Mouse (Mus musculus) colon, adult 2 months (tissue): ENCODE data around the gene Dcakd. TPM values are rescaled to one million over a fixed set of nuclear protein-coding genes. Genes with fewer than 3 reads are reported as not detected.

Source experiments
- polyA plus RNA-seq: library from polyadenylated mRNA; depleted of rRNA; stranded (reverse); fragments of >200 nt; gene quantifications from 2 replicates; pipeline ENCODE4 v1.2.3, GENCODE M21; 2012; rRNA removed

The Dcakd gene
- 53.7 and 68.5 TPM in 2 replicates for polyA plus RNA-seq

DNA sequence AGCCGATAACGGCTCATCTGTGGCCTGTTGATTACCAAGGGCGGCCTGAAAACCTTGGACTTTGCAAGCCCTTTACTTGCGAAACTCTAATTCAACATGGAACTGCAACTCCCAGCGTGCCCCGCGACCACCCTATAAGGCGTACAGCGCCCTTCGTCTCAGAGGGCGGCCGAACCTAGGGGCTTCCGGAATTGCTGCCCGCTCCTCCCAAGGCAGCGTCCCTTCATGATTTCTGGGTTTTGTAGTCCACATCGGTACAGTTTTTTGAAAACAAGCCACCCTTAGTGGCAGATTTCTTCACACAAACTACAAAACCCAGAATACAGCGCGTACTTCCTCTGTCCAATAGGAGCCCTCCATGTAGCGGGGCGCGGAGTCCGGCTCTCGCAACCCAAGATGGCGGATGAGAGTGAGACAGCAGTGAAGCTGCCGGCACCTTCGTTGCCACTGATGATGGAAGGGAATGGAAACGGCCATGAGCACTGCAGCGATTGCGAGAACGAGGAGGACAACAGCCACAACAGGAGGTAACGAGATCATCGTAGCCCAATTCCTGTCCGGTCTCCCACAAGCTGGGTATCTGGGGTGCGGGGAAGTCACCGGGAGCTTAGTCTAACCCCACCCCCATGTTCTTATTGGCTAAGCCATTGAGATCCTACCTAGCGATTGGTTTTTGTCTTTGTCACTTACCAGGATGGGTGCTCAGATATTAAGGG is at the start of gene Dcakd, which contains the start of gene Nmt1:
Dcakd (minus strand) TSS at position 158 of the 716 bp plus-strand sequence.
Nmt1 (plus strand) TSS at position 15 of the 716 bp plus-strand sequence.

GRCm38 (mm10) chr11:102946265-102946991 is 81.7 kb downstream of the Dcakd start, which contains the start of gene C1ql1:
Gene C1ql1, minus strand, starts transcription at chr11:102946688.

Other genes starting within 250 kb of the Dcakd start
- 3.6 and 3.7 TPM in 2 replicates for gene Gjc1, start 208.6 kb downstream of the Dcakd start, polyA plus RNA-seq
- 0.62 and 1.9 TPM in 2 replicates for gene Higd1b, start 192.5 kb downstream of the Dcakd start, polyA plus RNA-seq
- gene Eftud2, start 147.3 kb downstream of the Dcakd start, polyA plus RNA-seq = 77.1 and 94.1 TPM in 2 replicates
- gene Ccdc103, start 147.1 kb downstream of the Dcakd start, polyA plus RNA-seq = 0.13 and 0.31 TPM in 2 replicates
- not detected in 2 replicates for gene Fam187a, start 143.2 kb downstream of the Dcakd start, polyA plus RNA-seq
- 3.4 and 3.5 TPM in 2 replicates for gene Gfap, start 127.4 kb downstream of the Dcakd start, polyA plus RNA-seq
- gene Kif18b, start 103.2 kb downstream of the Dcakd start, polyA plus RNA-seq = 5.7 and 6.6 TPM in 2 replicates
- 3.9 and 4.3 TPM in 2 replicates for gene C1ql1, start 81.6 kb downstream of the Dcakd start, polyA plus RNA-seq
- gene Nmt1, start 143 bp downstream of the Dcakd start, polyA plus RNA-seq = 31.0 and 31.9 TPM in 2 replicates
- 9.0 and 24.8 TPM in 2 replicates for gene Plcd3, start 73.3 kb upstream of the Dcakd start, polyA plus RNA-seq
- 22.8 and 28.9 TPM in 2 replicates for gene Acbd4, start 73.3 kb upstream of the Dcakd start, polyA plus RNA-seq
- gene Hexim1, start 87.9 kb upstream of the Dcakd start, polyA plus RNA-seq = 16.2 and 16.4 TPM in 2 replicates
- gene Hexim2, start 104.1 kb upstream of the Dcakd start, polyA plus RNA-seq = 3.1 and 4.3 TPM in 2 replicates
- gene Fmnl1, start 142.8 kb upstream of the Dcakd start, polyA plus RNA-seq = 5.6 and 7.7 TPM in 2 replicates
- gene 1700023F06Rik, start 180.2 kb upstream of the Dcakd start, polyA plus RNA-seq = 0.50 and 0.73 TPM in 2 replicates
- gene Spata32, start 190.1 kb upstream of the Dcakd start, polyA plus RNA-seq = not detected in 2 replicates
- gene Map3k14, start 239.1 kb upstream of the Dcakd start, polyA plus RNA-seq = 11.2 and 11.7 TPM in 2 replicates